Mouse (Mus musculus) urinary bladder, postnatal 25 days (tissue): ENCODE data around the gene Ppp4r1.
A peak's percentile ranks its signal among the peaks of the same experiment; 100 is the strongest.

Experiments used
- DNase-seq: peaks from one replicate; pipeline ENCODE4 v3.0.0; 2022; ENCODE audit warnings: low spot score

The Ppp4r1 gene

DNA sequence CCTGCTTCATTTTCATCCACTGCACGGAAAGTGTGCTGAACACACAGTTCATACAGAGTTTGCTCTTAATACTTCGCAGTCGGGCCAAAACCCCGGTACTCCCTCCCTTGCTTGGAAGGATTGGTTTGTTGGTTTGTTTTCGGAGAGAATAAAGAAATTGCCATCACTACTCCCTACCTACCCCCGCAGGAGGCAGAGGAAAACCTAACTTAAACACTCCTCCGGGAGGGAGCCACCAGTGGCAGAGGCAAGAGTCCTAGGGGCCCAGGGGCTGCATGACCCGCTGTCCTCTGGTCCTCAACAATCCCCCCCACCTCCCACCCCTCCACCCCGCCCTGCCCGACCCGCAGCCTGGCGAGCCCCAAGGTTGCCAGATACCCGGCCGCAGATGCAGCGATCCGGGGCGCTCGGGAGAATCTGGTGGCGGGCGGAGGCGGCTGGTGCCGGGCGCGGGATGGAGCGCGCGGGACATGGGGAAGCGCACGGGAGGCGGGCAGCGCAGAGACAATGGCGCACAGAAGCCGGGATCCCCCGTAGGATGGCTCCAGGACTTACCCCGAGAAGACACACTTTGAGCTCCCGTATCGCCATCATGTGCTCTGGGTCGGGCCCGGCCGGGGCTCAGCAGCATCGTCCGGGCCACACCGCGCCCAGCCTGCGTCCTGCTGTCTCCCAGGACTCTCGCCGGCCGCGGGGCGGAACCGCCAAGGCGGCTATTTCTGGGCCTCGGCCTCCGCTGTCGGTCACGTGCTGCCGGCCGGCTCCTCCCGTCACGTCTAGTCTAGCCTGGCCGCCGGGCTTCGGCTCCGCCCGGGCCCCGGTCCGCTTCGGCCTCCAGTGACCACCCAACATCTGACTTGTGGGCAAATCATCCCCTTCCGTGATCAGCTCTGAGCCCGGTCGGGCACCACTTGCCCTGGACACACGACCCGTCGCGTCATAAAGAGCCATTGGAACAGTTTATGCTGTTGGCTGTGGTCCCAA lies 10.1 kb upstream of the Ppp4r1 start, which contains the start of gene Rab31:
Rab31 (minus strand) TSS at position 802 of the 984 bp plus-strand sequence.
- peak; percentile 77 for DNase-seq

GRCm38 (mm10) chr17:65773617-65774016 lies 8.8 kb upstream of the Ppp4r1 start:
- no peak for DNase-seq

DNA sequence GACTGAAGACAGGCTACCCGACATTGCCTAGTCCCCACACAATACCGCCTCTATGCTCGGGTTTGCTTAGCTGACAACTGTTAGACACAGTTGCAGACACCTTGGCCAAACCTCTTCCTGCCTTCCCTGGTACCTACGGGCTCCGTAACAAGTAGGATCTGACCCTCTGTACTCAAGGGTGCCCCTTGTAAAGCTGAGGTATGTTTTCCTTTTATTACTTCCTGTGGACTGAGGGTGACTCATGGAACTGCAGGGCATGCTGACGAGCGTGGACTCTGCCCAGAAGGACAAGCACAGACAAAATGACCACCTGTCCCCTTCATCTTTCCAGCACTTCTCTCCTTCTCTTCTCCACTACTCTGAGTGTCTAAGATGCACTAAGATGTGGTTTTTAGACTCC lies 7.9 kb upstream of the Ppp4r1 start:
- no peak for DNase-seq

DNA sequence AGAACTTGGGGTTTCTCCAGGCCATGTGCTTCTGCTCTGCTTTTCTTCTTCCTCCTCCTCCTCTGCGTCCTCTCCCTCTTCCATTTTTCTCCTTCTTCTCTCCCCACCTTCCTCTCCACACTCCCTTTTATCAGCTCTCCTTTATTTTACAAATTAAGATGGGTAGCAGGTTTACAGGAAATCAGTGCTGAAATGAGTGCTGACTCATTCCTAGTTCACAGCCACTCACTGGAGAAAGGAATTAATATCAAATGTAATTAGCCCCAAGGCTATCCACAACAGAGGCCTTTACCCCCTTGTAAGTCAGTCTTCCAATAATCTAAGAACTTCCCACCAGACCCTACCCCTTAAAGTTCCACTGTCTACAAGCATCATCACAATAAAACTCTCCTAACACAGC lies 6.1 kb upstream of the Ppp4r1 start:
- no peak for DNase-seq

GRCm38 (mm10) chr17:65777461-65777860 lies 4.9 kb upstream of the Ppp4r1 start:
- DNase-seq: no peak

GRCm38 (mm10) chr17:65780970-65781369 lies 1.4 kb upstream of the Ppp4r1 start:
- no peak for DNase-seq

- peak; percentile 68 for DNase-seq
Measured at GRCm38 (mm10) chr17:65783182-65784161, 1.1 kb downstream of the Ppp4r1 start.

GRCm38 (mm10) chr17:65784610-65785140 lies 2.3 kb downstream of the Ppp4r1 start:
- DNase-seq: no peak

GRCm38 (mm10) chr17:65785707-65786106 lies 3.3 kb downstream of the Ppp4r1 start:
- no peak for DNase-seq

- no peak for DNase-seq
Measured at GRCm38 (mm10) chr17:65786225-65786624, 3.9 kb downstream of the Ppp4r1 start.

DNA sequence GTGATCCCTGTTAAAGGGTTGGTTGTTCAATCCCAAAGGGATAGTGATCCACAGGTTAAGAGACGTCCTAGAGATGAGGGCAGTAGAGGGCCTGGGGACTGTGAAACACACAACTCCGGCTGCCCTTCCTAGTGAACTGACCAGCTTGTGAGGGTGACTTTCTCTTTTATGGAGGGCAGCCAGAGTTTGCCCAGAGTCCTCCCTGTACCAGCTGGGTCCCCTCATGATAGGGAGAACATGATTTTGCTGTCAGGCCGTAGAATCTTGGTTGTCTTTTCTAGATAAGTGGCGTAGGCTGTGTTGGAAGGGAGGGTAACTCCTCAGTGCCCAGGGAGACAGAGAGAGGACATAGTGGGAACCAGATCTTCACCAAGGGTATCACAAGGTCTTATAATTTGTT lies 4.9 kb downstream of the Ppp4r1 start:
- no peak for DNase-seq

- DNase-seq: no peak
Measured at GRCm38 (mm10) chr17:65788542-65789291, 6.3 kb downstream of the Ppp4r1 start.

- DNase-seq: no peak
Measured at GRCm38 (mm10) chr17:65789576-65789975, 7.2 kb downstream of the Ppp4r1 start.

GRCm38 (mm10) chr17:65791161-65791560 lies 8.8 kb downstream of the Ppp4r1 start:
- DNase-seq: no peak

GRCm38 (mm10) chr17:65793307-65793930 lies 11.0 kb downstream of the Ppp4r1 start:
- DNase-seq: no peak

GRCm38 (mm10) chr17:65794096-65794850 lies 11.9 kb downstream of the Ppp4r1 start:
- no peak for DNase-seq

DNA sequence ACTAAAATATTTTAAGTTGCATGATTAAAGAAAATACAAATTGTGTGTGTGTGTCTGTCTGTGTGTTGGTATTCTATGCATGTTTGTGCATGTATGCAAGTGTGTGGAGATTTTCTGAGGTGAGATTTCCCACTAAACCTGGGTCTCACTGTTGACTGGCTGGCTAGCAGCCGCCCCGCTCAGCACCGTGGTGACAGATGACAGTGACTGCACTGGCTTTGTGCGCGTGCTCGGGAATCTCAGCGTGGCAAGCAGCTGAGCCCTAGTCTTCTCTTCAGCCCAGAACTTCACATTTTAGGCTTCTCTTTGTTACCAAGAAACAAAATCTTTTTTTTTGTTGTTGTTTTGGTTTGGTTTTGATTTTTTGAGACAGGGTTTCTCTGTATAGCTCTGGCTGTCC lies 13.7 kb downstream of the Ppp4r1 start:
- no peak for DNase-seq

GRCm38 (mm10) chr17:65798446-65798845 lies 16.1 kb downstream of the Ppp4r1 start:
- DNase-seq: no peak

- no peak for DNase-seq
Measured at GRCm38 (mm10) chr17:65799353-65799752, 17.0 kb downstream of the Ppp4r1 start.

DNA sequence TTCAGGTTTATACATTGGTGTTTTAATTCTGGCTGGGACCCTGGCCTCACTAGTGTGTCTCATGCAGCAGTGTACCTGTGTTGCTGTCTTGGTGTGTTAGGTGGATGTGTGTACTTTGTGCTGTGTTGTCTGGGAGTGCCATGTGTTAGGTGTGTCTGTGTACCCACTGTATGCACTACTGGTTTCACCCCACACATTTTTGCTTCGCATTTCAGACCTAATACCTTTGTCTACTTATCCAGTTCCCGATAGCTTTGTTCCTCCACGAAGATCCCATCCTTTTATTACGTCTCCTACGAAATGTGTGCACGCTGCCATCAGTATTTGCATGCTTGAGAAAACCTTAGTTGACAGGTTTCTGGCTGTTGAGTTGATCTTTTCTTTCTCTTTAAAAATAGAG lies 18.1 kb downstream of the Ppp4r1 start:
- no peak for DNase-seq
